Mouse (Mus musculus) cerebellum, postnatal 36 days (tissue): ENCODE measurements around the gene Ccdc153.

ENCODE experiments used
- DNase-seq, 2 experiments: peaks; one replicate each; pipeline ENCODE4 v3.0.0; 2021 to 2022; ENCODE audit warnings: mixed read lengths in 2 of 2

The Ccdc153 gene

GRCm38 (mm10) chr9:44240399-44240798 is at the start of gene Ccdc153:
Gene Ccdc153 (plus strand): TSS chr9:44240676.
- DNase-seq, result no peak

GRCm38 (mm10) chr9:44191166-44191565 is 49.3 kb upstream of the Ccdc153 start:
- DNase-seq, result no peak

- DNase-seq, result no peak
Observed at GRCm38 (mm10) chr9:44192312-44192711, 48.2 kb upstream of the Ccdc153 start.

GRCm38 (mm10) chr9:44192794-44193193 is 47.7 kb upstream of the Ccdc153 start:
- DNase-seq, result no peak

GRCm38 (mm10) chr9:44194000-44194399 is 46.5 kb upstream of the Ccdc153 start:
- DNase-seq, result no peak

GRCm38 (mm10) chr9:44196354-44196753 is 44.1 kb upstream of the Ccdc153 start:
- DNase-seq, result no peak

- peak; percentile 48 to 52 for DNase-seq
Observed at GRCm38 (mm10) chr9:44199166-44199565, 41.3 kb upstream of the Ccdc153 start.

- DNase-seq, result no peak
Observed at GRCm38 (mm10) chr9:44199580-44199979, 40.9 kb upstream of the Ccdc153 start.

GRCm38 (mm10) chr9:44200458-44200857 is 40.0 kb upstream of the Ccdc153 start:
- DNase-seq, result no peak

- DNase-seq, result no peak
Observed at GRCm38 (mm10) chr9:44207840-44208239, 32.6 kb upstream of the Ccdc153 start.

GRCm38 (mm10) chr9:44209416-44209815 is 31.1 kb upstream of the Ccdc153 start:
- DNase-seq, result no peak

GRCm38 (mm10) chr9:44212406-44212805 is 28.1 kb upstream of the Ccdc153 start:
- DNase-seq, result no peak

GRCm38 (mm10) chr9:44213538-44213937 is 26.9 kb upstream of the Ccdc153 start:
- DNase-seq, result no peak

- no peak for DNase-seq
Observed at GRCm38 (mm10) chr9:44225993-44226392, 14.5 kb upstream of the Ccdc153 start.

- DNase-seq, result no peak
Observed at GRCm38 (mm10) chr9:44231609-44232008, 8.9 kb upstream of the Ccdc153 start.

GRCm38 (mm10) chr9:44233021-44233801 is 7.3 kb upstream of the Ccdc153 start:
- peak in 1 of 2 experiments; percentile 29 for DNase-seq

- DNase-seq, result peak; percentile 98 to 99
Observed at GRCm38 (mm10) chr9:44233802-44234478, 6.5 kb upstream of the Ccdc153 start, which contains the start of gene Cbl. Gene Cbl (minus strand): TSS chr9:44234049.

GRCm38 (mm10) chr9:44234479-44235427 is 5.7 kb upstream of the Ccdc153 start:
- DNase-seq, result peak; percentile 24 to 26

- DNase-seq, result no peak
Observed at GRCm38 (mm10) chr9:44236601-44237000, 3.9 kb upstream of the Ccdc153 start.

GRCm38 (mm10) chr9:44237128-44237527 is 3.3 kb upstream of the Ccdc153 start:
- DNase-seq, result no peak

- DNase-seq, result no peak
Observed at GRCm38 (mm10) chr9:44238501-44239190, 1.8 kb upstream of the Ccdc153 start.

- peak; percentile 40 to 54 for DNase-seq
Observed at GRCm38 (mm10) chr9:44239447-44239846, 1.0 kb upstream of the Ccdc153 start.
